ENCODE assay signal across 8 mouse cellular contexts in genomic region chr13:31082448-31083140, GRCm38 (mm10).
A peak's percentile ranks its signal among the peaks of the same experiment; 100 is the strongest.
DNase-seq lines count a peak whose midpoint lies in the region; ATAC-seq lines count a peak whose summit lies in the region.

No protein-coding gene starts in this region.

- peak; percentile 27 to 48 for DNase-seq in urinary bladder, adult 18-20 months (ENCODE audit: low spot score in 2 of 2)
- DNase-seq in urinary bladder, postnatal 10 days (ENCODE audit: low spot score), result no peak
- DNase-seq in c-Kit-positive CD71-negative TER-119-negative erythroid progenitor cells, embryonic 14.5 days (ENCODE audit: low read depth), result peak; percentile 58
- peak; percentile 82 for DNase-seq in kidney, postnatal 10 days
- DNase-seq in lung, adult 18-20 months, result peak; percentile 39 to 73
- peak; percentile 64 for DNase-seq in urinary bladder, postnatal 25 days (ENCODE audit: low spot score)

- no peak overlapping the region for H3K4me2 ChIP-seq in neural tube, embryonic 15.5 days

- no peak overlapping the region for H3K9ac ChIP-seq in neural tube, embryonic 15.5 days (replicated peaks)

- WGBS in neural tube, embryonic 15.5 days, result 31% methylated on average over 13 of the region's 13 CpGs

- H3K27ac ChIP-seq in neural tube, embryonic 15.5 days (replicated peaks), result no peak overlapping the region

- H3K4me3 ChIP-seq in neural tube, embryonic 15.5 days (replicated peaks), result no peak overlapping the region

- no peaks in the 10 kb centered on the region for H3K9me3 ChIP-seq in neural tube, embryonic 15.5 days (replicated peaks)

- H3K36me3 ChIP-seq in neural tube, embryonic 15.5 days, result no peaks in the 10 kb centered on the region

- no peaks in the 10 kb centered on the region for H3K4me1 ChIP-seq in neural tube, embryonic 15.5 days

- H3K27me3 ChIP-seq in neural tube, embryonic 15.5 days (replicated peaks), result peaks cover 39% of the 10 kb centered on the region

- peak; percentile 82; the same call in 1 of the 2 replicates for ATAC-seq in frontal cortex, adult (ENCODE audit: low TSS enrichment)
- peak; percentile 63; the same call in 1 of the 2 replicates for ATAC-seq in neural tube, embryonic 15.5 days (ENCODE audit: low FRiP score)
